Mouse (Mus musculus) hindbrain, embryonic 11.5 days (tissue): Measurements from ENCODE around the gene Gm20388. TPM values are rescaled to one million over a fixed set of nuclear protein-coding genes. Genes with fewer than 3 reads are reported as not detected.

ENCODE experiments used
- ATAC-seq: fragments of 200-750 bp; cut with Nextera tagmentation; 2 replicates; pipeline ENCODE4 v1.8.0; 2017; ENCODE audit warnings: mild to moderate bottlenecking, moderate TSS enrichment, moderate library complexity; ENCODE audit not compliant: low FRiP score
- DNase-seq: peaks from one replicate; pipeline ENCODE4 v3.0.0-alpha.2; 2015; ENCODE audit warnings: low spot score
- H3K27ac ChIP-seq: fragments of 300-500 bp; sonication (generic); 2 replicates; pipeline ENCODE4 v1.5.1; 2014; ENCODE audit warnings: mild to moderate bottlenecking, low read depth, low read length
- H3K27me3 ChIP-seq: fragments of 300-500 bp; sonication (generic); 2 replicates; pipeline ENCODE4 v1.6.1; 2014; ENCODE audit warnings: mild to moderate bottlenecking, low read length, moderate library complexity, mixed read lengths; ENCODE audit not compliant: control insufficient read depth, insufficient read depth
- H3K36me3 ChIP-seq: fragments of 300-500 bp; sonication (generic); 2 replicates; pipeline ENCODE4 v1.6.1; 2014; ENCODE audit warnings: mild to moderate bottlenecking, low read length, moderate library complexity, mixed read lengths; ENCODE audit not compliant: control insufficient read depth, insufficient read depth
- H3K4me1 ChIP-seq: fragments of 300-500 bp; sonication (generic); replicated peaks from 2 replicates; pipeline ENCODE4 v1.6.1; 2014; ENCODE audit warnings: low read length, mixed read lengths; ENCODE audit not compliant: control insufficient read depth, insufficient read depth
- H3K4me2 ChIP-seq: fragments of 300-500 bp; sonication (generic); replicated peaks from 2 replicates; pipeline ENCODE4 v1.6.1; 2014; ENCODE audit warnings: mild to moderate bottlenecking, low read depth, low read length
- H3K4me3 ChIP-seq: fragments of 300-500 bp; sonication (generic); 2 replicates; pipeline ENCODE4 v1.5.1; 2014; ENCODE audit warnings: low read depth, low read length
- H3K9ac ChIP-seq: fragments of 300-500 bp; sonication (generic); 2 replicates; pipeline ENCODE4 v1.6.1; 2014; ENCODE audit warnings: low read depth, low read length
- H3K9me3 ChIP-seq: fragments of 300-500 bp; sonication (generic); 2 replicates; pipeline ENCODE4 v1.6.1; 2016; ENCODE audit warnings: low read length; ENCODE audit not compliant: control insufficient read depth
- whole genome bisulfite sequencing: fragments of 180-500 bp; shearing (Covaris S2); extraction: QIAGEN DNeasy Blood & Tissue Kit; methylation state at CpG from one replicate; pipeline ENCODE4 v1.1.7; 2014; 5-methylcytosine and 5-hydroxymethylcytosine counted together
- polyA plus RNA-seq: library from polyadenylated mRNA; unstranded; fragments of >200 nt; fragmentation: Nextera tagmentation; extraction: Ambion mirVana; gene quantifications from 2 replicates; pipeline ENCODE4 v1.2.1, GENCODE M21; 2014

Gm20388 gene
- polyA plus RNA-seq, 1 experiment from 2014 or later, result 11.8 TPM

- no peaks in the 10 kb centered on the region for H3K36me3 ChIP-seq
- no peak for ATAC-seq
- WGBS, result 82% methylated on average over 6 of the region's 6 CpGs
- no peak overlapping the region for H3K27ac ChIP-seq
- H3K4me1 ChIP-seq, result no peaks in the 10 kb centered on the region; the same call in 1 of the 2 replicates
- H3K4me3 ChIP-seq, result no peak overlapping the region
- H3K4me2 ChIP-seq, result no peak overlapping the region
- H3K9me3 ChIP-seq, result no peaks in the 10 kb centered on the region
- no peaks in the 10 kb centered on the region for H3K27me3 ChIP-seq
- H3K9ac ChIP-seq, result no peak overlapping the region
- DNase-seq, result no peak
These were observed 116.3 kb downstream of the Gm20388 start for GRCm38 (mm10) chr8:120026991-120027390.

GRCm38 (mm10) chr8:120030447-120030846 is 119.8 kb downstream of the Gm20388 start:
- Histone ChIP-seq H3K27ac (no peak overlapping the region), H3K27me3 (no peaks in the 10 kb centered on the region), H3K4me2 (no peak overlapping the region), H3K36me3 (no peaks in the 10 kb centered on the region), H3K9me3 (no peaks in the 10 kb centered on the region), H3K9ac (no peak overlapping the region), H3K4me1 (no peaks in the 10 kb centered on the region; the same call in 1 of the 2 replicates), H3K4me3 (no peak overlapping the region)
- 81% methylated on average over 5 of the region's 5 CpGs for WGBS
- ATAC-seq (no peak), DNase-seq (no peak)

- Histone ChIP-seq H3K36me3 (no peaks in the 10 kb centered on the region), H3K4me3 (no peak overlapping the region), H3K4me1 (no peaks in the 10 kb centered on the region; the same call in 1 of the 2 replicates), H3K9ac (no peak overlapping the region), H3K27ac (no peak overlapping the region), H3K4me2 (no peak overlapping the region), H3K9me3 (no peaks in the 10 kb centered on the region), H3K27me3 (no peaks in the 10 kb centered on the region)
- ATAC-seq, result no peak
- WGBS, result 84% methylated on average over 5 of the region's 5 CpGs
- no peak for DNase-seq
These were observed 122.0 kb downstream of the Gm20388 start for GRCm38 (mm10) chr8:120032549-120033208.

GRCm38 (mm10) chr8:120034471-120034870 is 123.8 kb downstream of the Gm20388 start:
- WGBS, result 30% methylated on average over 6 of the region's 6 CpGs
- Histone ChIP-seq H3K9ac (no peak overlapping the region), H3K4me2 (no peak overlapping the region), H3K27me3 (no peaks in the 10 kb centered on the region), H3K4me1 (no peaks in the 10 kb centered on the region; the same call in 1 of the 2 replicates), H3K9me3 (no peaks in the 10 kb centered on the region), H3K27ac (peak overlapping the region; percentile 30; the same call in 1 of the 2 replicates), H3K4me3 (no peak overlapping the region), H3K36me3 (no peaks in the 10 kb centered on the region)
- DNase-seq (peak; percentile 38), ATAC-seq (no peak)

DNA sequence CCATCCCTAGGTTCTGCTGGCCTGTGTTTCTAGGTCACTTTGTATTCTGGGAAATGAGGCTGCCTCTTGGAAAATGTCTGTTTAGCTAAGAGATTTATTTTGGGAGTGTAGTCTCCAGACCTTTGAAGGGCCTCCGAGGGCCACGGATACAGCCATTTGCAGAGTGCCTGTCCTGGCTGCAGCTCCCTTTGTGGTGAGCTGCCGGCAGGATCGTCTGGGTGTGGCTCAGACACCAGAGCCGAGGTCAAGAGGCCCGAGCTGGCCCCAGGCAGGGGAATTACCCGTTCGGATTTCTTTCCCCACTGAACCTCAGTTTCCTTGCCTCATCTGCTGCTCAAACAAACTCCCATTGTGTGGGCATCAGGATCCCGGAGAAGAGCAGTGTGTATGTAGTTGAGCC is 125.5 kb downstream of the Gm20388 start:
- DNase-seq (no peak), ATAC-seq (no peak)
- 27% methylated on average over 9 of the region's 9 CpGs for WGBS
- Histone ChIP-seq H3K4me1 (no peaks in the 10 kb centered on the region), H3K4me2 (no peak overlapping the region), H3K27me3 (no peaks in the 10 kb centered on the region), H3K36me3 (no peaks in the 10 kb centered on the region), H3K9ac (no peak overlapping the region), H3K9me3 (no peaks in the 10 kb centered on the region), H3K27ac (no peak overlapping the region), H3K4me3 (no peak overlapping the region)

GRCm38 (mm10) chr8:120036578-120036977 is 125.9 kb downstream of the Gm20388 start:
- DNase-seq (no peak), ATAC-seq (no peak)
- H3K36me3 ChIP-seq, result no peaks in the 10 kb centered on the region
- H3K27me3 ChIP-seq, result no peaks in the 10 kb centered on the region
- no peak overlapping the region for H3K9ac ChIP-seq
- H3K4me1 ChIP-seq, result no peaks in the 10 kb centered on the region
- no peaks in the 10 kb centered on the region for H3K9me3 ChIP-seq
- H3K4me3 ChIP-seq, result no peak overlapping the region
- WGBS, result 77% methylated on average over 4 of the region's 4 CpGs
- H3K27ac ChIP-seq, result no peak overlapping the region
- H3K4me2 ChIP-seq, result no peak overlapping the region

GRCm38 (mm10) chr8:120037199-120037598 is 126.6 kb downstream of the Gm20388 start:
- Histone ChIP-seq H3K27me3 (no peaks in the 10 kb centered on the region), H3K4me3 (no peak overlapping the region), H3K36me3 (no peaks in the 10 kb centered on the region), H3K27ac (no peak overlapping the region), H3K4me2 (no peak overlapping the region), H3K9ac (no peak overlapping the region), H3K4me1 (no peaks in the 10 kb centered on the region), H3K9me3 (no peaks in the 10 kb centered on the region)
- ATAC-seq, result no peak
- WGBS, result 89% methylated on average over 15 of the region's 15 CpGs
- DNase-seq, result no peak

DNA sequence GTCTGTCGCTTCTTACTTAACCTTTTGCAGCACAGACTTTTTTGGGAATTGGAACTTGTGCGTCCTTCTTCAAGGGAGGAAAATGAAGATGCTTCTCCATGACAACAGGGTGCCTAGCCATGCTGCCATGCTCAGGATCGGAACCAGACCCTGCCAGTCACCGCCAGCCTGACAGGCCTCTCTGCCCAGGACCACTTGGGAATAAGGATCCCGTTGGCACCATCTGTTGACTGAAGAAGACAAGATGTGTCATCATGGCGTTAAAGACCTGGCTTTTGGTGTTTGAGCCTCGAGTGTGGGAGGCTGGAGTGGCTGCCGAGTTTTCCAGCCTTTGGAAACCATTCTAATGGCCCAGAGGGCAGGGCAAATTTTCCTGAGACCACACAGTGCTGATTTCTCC is 127.0 kb downstream of the Gm20388 start:
- H3K27ac ChIP-seq, result no peak overlapping the region
- no peak overlapping the region for H3K4me3 ChIP-seq
- no peaks in the 10 kb centered on the region for H3K36me3 ChIP-seq
- no peak overlapping the region for H3K9ac ChIP-seq
- H3K4me1 ChIP-seq, result no peaks in the 10 kb centered on the region
- DNase-seq, result no peak
- WGBS, result 87% methylated on average over 8 of the region's 8 CpGs
- ATAC-seq, result no peak
- H3K4me2 ChIP-seq, result no peak overlapping the region
- no peaks in the 10 kb centered on the region for H3K27me3 ChIP-seq
- no peaks in the 10 kb centered on the region for H3K9me3 ChIP-seq

GRCm38 (mm10) chr8:120038741-120039140 is 128.1 kb downstream of the Gm20388 start:
- H3K4me1 ChIP-seq, result no peaks in the 10 kb centered on the region
- H3K4me2 ChIP-seq, result no peak overlapping the region
- H3K27ac ChIP-seq, result no peak overlapping the region
- no peaks in the 10 kb centered on the region for H3K27me3 ChIP-seq
- H3K9me3 ChIP-seq, result no peaks in the 10 kb centered on the region
- DNase-seq, result no peak
- 91% methylated on average over 12 of the region's 12 CpGs for WGBS
- no peak overlapping the region for H3K9ac ChIP-seq
- H3K36me3 ChIP-seq, result no peaks in the 10 kb centered on the region
- ATAC-seq, result no peak
- no peak overlapping the region for H3K4me3 ChIP-seq
